Mouse (Mus musculus) cerebellum, adult 2 months (tissue): ENCODE results near the gene Vps52. TPM values are rescaled to one million over a fixed set of nuclear protein-coding genes. Genes with fewer than 3 reads are reported as not detected.

Experiments
- DNase-seq, 2 experiments: peaks; one replicate each; pipeline ENCODE4 v3.0.0; 2021
- H3K27ac ChIP-seq: fragments of 200-500 bp; 2 replicates; pipeline ENCODE4 v1.5.1; 2012; ENCODE audit warnings: low read length, control low read depth, inconsistent platforms; ENCODE audit not compliant: insufficient read depth
- H3K27me3 ChIP-seq: fragments of 200-500 bp; 2 replicates; pipeline ENCODE4 v1.6.1; 2012; ENCODE audit warnings: inconsistent platforms, mild to moderate bottlenecking, low read length, moderate library complexity; ENCODE audit not compliant: control insufficient read depth, insufficient read depth
- H3K4me1 ChIP-seq: fragments of 200-500 bp; 2 replicates; pipeline ENCODE4 v1.6.1; 2011; ENCODE audit warnings: low read length; ENCODE audit not compliant: control insufficient read depth, insufficient read depth
- H3K4me3 ChIP-seq: fragments of 200-500 bp; replicated peaks from 2 replicates; pipeline ENCODE3; 2011; ENCODE audit warnings: mild to moderate bottlenecking, low read depth, low read length, control low read depth; ENCODE audit not compliant: insufficient read depth
- CTCF ChIP-seq: fragments of 200-500 bp; IDR thresholded peaks from 2 replicates; pipeline ENCODE4 v1.5.1; 2011; ENCODE audit warnings: low read depth, mild to moderate bottlenecking, control low read depth, low read length, moderate library complexity, borderline replicate concordance; ENCODE audit not compliant: insufficient read depth
- POLR2A ChIP-seq: fragments of 200-500 bp; IDR thresholded peaks from 2 replicates; pipeline ENCODE4 v1.6.1; 2011; ENCODE audit warnings: low read length, control low read depth, borderline replicate concordance; ENCODE audit not compliant: insufficient read depth
- WGBS: fragments of 180-500 bp; shearing (Covaris S2); methylation state at CpG from one replicate; pipeline ENCODE4 v1.1.7; 2018; 5-methylcytosine and 5-hydroxymethylcytosine counted together
- polyA plus RNA-seq: library from polyadenylated mRNA; depleted of rRNA; stranded (reverse); fragments of >200 nt; gene quantifications from 2 replicates; pipeline ENCODE4 v1.2.3, GENCODE M21; 2012

The Vps52 gene
- polyA plus RNA-seq, 1 experiment: 73.5 TPM

DNA sequence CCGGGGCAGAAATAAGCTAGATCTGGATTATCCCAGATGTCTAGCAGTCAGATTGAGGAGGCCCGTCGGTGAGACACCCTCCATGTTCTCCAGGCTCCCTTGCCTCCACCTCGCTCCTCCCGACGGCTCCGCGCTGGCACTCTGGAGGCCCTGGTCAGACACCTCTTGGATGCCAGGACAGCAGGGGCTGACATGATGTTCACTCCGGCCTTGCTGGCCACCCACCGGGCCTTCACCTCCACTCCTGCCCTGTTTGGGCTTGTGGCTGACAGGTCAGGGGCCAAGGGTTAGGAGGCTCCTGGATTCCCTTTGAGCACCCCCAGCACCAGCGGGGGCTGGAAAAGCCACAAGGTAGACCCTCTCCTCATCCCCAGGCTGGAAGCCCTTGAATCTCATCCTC is 23.7 kb upstream of the Vps52 start:
- H3K4me1 ChIP-seq: peaks cover 5% of the 10 kb centered on the region; the same call in 1 of the 2 replicates
- H3K27ac ChIP-seq: no peak overlapping the region
- DNase-seq: no peak
- no peak for TF ChIP-seq CTCF
- no peak for TF ChIP-seq POLR2A
- H3K27me3 ChIP-seq: no peaks in the 10 kb centered on the region
- 83% methylated on average over 11 of the region's 11 CpGs for WGBS
- no peak overlapping the region for H3K4me3 ChIP-seq

DNA sequence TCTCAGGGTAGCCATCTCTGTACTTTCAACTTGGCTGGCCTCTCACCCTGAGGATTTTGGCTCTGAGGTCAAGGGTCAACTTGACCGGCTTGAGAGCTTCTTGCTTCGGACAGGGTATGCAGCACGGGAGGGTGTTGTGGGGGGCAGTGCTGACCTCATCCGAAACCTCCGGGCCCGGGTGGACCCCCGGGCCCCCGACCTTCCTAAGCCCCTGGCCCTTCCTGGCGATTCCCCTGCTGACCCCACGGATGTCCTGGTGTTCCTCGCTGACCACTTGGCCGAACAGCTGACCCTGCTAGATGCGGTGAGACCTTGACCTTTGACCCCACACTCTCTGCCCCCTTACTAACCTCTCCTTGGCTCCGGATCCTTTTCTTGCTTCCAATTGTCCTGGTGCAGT is 23.2 kb upstream of the Vps52 start:
- TF ChIP-seq POLR2A (no peak), CTCF (no peak)
- Histone ChIP-seq H3K27ac (no peak overlapping the region), H3K4me3 (no peak overlapping the region), H3K27me3 (no peaks in the 10 kb centered on the region), H3K4me1 (peaks cover 5% of the 10 kb centered on the region; the same call in 1 of the 2 replicates)
- no peak for DNase-seq
- 79% methylated on average over 14 of the region's 14 CpGs for WGBS

DNA sequence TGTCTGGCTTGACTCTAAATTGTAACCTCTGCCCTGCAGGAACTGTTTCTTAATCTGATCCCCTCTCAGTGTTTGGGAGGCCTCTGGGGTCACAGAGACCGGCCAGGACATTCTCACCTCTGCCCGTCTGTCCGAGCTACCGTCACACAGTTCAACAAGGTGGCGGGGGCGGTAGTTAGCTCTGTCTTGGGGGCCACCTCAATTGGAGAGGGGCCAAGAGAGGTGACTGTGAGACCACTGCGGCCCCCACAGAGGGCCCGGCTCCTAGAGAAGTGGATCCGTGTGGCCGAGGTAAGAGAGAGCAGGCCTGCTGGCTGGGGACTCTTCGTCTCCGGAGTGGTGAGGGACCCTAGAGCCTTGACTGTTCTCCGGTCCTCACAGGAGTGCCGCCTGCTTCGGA is 22.6 kb upstream of the Vps52 start:
- Histone ChIP-seq H3K27ac (no peak overlapping the region), H3K4me1 (peaks cover 5% of the 10 kb centered on the region; the same call in 1 of the 2 replicates), H3K4me3 (no peak overlapping the region), H3K27me3 (no peaks in the 10 kb centered on the region)
- no peak for DNase-seq
- TF ChIP-seq CTCF (no peak), POLR2A (no peak)
- 91% methylated on average over 15 of the region's 15 CpGs for WGBS

DNA sequence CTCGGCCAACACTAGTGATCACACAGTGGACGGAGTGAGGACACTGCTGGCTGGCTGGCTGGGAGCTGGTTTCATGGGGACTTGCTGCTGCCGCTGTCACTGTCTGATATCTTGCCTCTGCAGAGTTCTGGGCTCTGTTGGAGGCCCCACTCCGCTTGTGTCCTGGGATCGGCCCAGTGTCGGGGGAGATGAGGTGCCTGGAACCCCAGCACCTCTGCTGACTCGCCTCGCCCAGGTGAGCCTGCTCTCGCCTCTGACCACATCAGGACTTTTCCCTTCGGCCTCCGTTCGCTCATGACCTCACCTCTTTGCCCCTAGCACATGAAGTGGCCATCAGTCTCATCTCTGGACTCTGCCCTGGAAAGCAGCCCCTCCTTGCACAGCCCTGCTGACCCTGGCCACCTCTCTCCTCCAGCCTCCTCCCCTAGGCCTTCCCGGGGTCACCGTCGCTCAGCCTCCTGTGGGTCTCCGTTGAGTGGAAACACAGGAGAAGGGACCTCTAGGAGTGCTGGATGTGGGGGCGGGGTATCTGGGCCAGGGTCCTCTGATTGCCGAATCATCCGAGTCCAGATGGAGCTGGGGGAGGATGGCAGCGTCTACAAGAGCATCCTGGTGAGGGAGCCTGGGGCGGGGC is 20.1 kb upstream of the Vps52 start:
- H3K27me3 ChIP-seq: no peaks in the 10 kb centered on the region
- TF ChIP-seq POLR2A: no peak
- TF ChIP-seq CTCF: no peak
- WGBS: 83% methylated on average over 21 of the region's 21 CpGs
- peaks cover 5% of the 10 kb centered on the region; the same call in 1 of the 2 replicates for H3K4me1 ChIP-seq
- H3K27ac ChIP-seq: no peak overlapping the region
- no peak for DNase-seq
- H3K4me3 ChIP-seq: no peak overlapping the region

DNA sequence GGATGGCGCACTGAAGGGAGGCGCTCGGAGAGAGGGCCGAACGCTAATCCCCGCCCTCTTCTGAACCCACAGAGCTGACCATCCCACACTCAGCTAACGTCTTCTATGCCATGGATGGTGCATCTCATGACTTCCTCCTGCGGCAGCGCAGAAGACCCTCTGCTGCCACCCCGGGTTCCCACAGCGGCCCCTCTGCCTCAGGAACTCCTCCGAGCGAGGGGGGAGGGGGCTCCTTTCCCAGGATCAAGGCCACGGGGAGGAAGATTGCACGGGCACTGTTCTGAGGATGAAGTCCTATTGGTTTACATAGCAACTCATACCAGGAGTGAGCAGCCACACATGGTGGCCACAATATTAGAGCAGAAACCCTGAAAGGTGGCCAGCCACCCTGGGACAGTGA is 18.6 kb upstream of the Vps52 start:
- H3K27ac ChIP-seq: no peak overlapping the region
- H3K4me1 ChIP-seq: peaks cover 5% of the 10 kb centered on the region; the same call in 1 of the 2 replicates
- H3K4me3 ChIP-seq: no peak overlapping the region
- no peaks in the 10 kb centered on the region for H3K27me3 ChIP-seq
- TF ChIP-seq POLR2A (no peak), CTCF (no peak)
- WGBS: 77% methylated on average over 15 of the region's 15 CpGs
- no peak for DNase-seq

DNA sequence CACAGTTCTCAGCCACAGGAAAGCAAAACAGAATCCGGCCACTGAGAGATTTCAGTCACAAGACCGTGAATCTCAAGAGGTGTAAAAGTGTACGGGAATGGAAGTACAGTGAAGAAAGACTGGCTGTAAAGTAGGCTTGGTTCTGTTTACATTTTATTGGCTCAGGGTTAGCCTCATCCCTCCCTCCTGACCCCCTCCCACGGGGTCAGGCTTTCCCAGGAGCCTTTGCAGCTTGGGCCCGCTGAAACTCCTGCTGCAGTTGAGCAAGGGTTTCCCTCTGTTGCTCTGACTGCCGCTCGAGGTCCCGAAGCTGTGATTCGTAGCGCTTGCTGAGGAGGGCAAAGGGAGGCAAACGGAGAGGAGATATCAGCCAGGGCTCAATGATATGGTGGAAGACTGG is 16.8 kb upstream of the Vps52 start:
- peak overlapping the region; percentile 7 for H3K4me3 ChIP-seq
- WGBS: 83% methylated on average over 11 of the region's 11 CpGs
- peaks cover 5% of the 10 kb centered on the region; the same call in 1 of the 2 replicates for H3K4me1 ChIP-seq

DNA sequence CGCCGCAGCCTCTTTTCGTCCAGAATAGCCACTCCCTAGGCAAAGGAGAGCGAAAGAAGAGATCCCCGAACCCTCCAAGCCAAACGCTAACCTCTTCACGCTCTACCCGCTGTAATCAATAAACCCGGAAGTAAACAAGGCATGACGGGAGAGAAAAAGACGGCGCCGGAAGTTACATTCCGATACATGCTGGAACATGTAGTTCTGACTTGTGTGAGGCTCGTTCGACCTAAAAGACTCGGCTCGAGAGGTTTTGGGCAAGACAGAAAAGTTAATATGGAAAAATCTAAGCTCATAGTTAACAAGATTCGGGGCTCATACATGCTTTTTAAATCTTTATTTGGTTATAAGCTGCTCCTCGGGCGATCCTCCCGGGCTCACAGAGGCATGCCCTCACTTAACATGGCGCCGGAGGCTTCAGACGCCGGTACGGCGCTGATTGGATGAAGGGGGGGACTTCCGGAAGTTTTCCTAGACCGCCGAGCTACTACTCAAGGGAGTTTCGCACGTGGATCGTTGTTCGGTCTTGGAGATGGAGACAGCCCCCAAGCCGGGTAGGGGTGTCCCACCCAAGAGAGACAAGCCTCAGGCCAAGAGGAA is 15.3 kb upstream of the Vps52 start, which contains the start of the genes Pfdn6 and Wdr46:
TSS of gene Pfdn6 (minus strand) at position 138 of the 600 bp plus-strand sequence.
TSS of gene Wdr46 (plus strand) at position 455 of the 600 bp plus-strand sequence.
- H3K27me3 ChIP-seq: no peaks in the 10 kb centered on the region
- WGBS: under 1% methylated on average over 36 of the region's 36 CpGs
- peak; percentile 87 to 88 for DNase-seq
- TF ChIP-seq CTCF: no peak
- TF ChIP-seq POLR2A: peak; percentile 79; the same call in 1 of the 2 replicates
- peaks cover 5% of the 10 kb centered on the region; the same call in 1 of the 2 replicates for H3K4me1 ChIP-seq
- H3K27ac ChIP-seq: peak within 1 kb of the TSS; percentile 59
- peak within 1 kb of the TSS; percentile 91 for H3K4me3 ChIP-seq

More for the DNA sequence above, 16.8 kb upstream of the Vps52 start:
- TF ChIP-seq POLR2A (no peak), CTCF (no peak)
- H3K27me3 ChIP-seq: no peaks in the 10 kb centered on the region
- no peak for DNase-seq
- H3K27ac ChIP-seq: no peak overlapping the region

DNA sequence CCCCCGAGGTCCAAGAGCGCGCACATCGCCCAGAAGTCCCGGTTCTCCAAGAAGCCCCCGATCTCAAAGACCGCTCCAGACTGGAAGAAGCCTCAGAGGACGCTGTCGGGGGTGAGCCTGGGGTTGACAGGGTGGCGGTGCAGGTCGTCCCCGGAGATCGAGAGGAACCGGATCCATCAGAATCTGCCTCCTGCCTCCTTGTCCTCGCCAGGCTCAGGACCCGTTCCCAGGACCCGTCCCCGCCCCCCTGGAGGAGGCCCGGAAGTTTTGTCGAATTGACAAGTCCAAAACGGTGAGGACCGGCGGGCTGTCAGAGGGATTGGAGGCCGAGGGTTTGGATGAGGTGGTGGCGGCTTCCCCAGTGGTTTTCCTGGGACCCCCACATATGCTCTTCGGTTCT is 14.6 kb upstream of the Vps52 start:
- Histone ChIP-seq H3K4me1 (peaks cover 5% of the 10 kb centered on the region; the same call in 1 of the 2 replicates), H3K4me3 (peak overlapping the region; percentile 91), H3K27ac (no peak overlapping the region), H3K27me3 (no peaks in the 10 kb centered on the region)
- no peak for DNase-seq
- no peak for TF ChIP-seq CTCF
- 3% methylated on average over 26 of the region's 26 CpGs for WGBS
